Mouse (Mus musculus) granulocyte monocyte progenitor cell, adult 5-6 weeks (primary cell): ENCODE measurements at regions not wholly inside any gene's neighbourhood (a gene's known extent, or its start where the extent isn't known, plus 50 kb on each side); places are given as distances from the start of the nearest gene placed in this dataset.

Experiments used
- ATAC-seq: replicated peaks from 2 replicates; pipeline ENCODE4 v1.8.0; 2016; ENCODE audit warnings: mild to moderate bottlenecking, moderate TSS enrichment, inconsistent platforms; ENCODE audit not compliant: poor library complexity, severe bottlenecking

GRCm38 (mm10) chr5:90164434-90164833 lies 59.4 kb downstream of the Cox18 start:
- ATAC-seq: no peak

DNA sequence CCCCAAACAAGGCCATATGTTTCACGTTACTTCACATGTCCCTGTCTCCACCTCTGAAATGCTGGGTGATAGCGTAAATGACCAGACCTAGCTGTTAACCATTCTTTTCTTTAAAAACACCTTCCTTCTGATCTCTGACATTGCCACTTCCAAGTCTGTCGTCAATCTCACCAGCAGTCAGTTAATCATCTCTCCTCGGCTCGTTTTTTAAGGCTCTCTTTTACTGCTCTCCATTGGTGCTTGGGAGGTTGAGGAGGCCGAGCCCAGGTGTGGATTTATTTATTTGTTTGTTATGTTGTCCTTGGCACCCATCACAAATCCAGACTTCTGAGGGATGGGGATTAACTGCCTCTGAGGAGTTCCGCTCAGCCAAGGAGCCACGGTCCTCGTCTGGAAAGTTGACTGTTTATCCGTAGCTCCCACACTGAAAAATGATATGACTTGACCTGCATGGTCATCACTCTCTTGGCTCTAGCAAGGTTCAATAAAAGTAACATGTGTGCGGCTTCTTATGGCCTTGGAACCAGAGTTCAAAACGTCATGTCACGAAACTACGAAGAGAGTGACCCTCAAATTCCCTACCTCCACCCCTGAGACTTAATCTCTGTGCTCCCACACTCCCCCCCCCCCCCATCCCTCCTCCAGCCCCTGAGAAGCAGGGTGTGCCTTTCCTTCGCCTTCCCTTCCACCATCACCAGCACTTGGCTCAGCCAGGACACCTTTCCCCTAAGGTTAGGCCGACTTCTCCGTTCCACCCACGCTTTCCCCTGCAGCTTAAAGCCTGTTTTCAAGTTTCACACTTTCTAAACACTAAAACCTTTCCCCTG lies 60.6 kb downstream of the Cox18 start:
- ATAC-seq: no peak

DNA sequence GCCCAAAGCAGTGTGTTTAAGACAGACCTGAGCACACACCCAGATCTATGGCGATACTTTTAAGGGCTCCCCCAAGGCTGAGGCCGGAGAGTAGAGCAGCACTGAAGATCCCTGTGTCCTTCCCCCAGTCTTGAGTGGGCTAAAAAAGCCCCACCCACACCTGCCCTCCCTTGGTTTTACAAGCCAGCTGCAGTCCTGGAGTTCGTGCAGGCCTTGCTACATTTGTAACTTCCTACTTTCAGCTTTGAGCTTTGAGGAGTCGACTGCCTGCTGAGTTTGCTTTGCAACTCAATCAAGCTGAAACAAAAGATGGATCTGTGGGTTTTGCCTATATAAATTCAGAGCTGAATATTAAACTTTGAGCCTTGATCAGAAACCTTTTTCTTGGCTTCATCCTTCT lies 63.5 kb downstream of the Cox18 start:
- ATAC-seq: no peak

GRCm38 (mm10) chr5:90156522-90156921 lies 67.3 kb downstream of the Cox18 start:
- ATAC-seq: no peak

- peak; percentile 33; the same call in 1 of the 2 replicates for ATAC-seq
These were observed 73.9 kb downstream of the Cox18 start for GRCm38 (mm10) chr5:90149611-90150532.

DNA sequence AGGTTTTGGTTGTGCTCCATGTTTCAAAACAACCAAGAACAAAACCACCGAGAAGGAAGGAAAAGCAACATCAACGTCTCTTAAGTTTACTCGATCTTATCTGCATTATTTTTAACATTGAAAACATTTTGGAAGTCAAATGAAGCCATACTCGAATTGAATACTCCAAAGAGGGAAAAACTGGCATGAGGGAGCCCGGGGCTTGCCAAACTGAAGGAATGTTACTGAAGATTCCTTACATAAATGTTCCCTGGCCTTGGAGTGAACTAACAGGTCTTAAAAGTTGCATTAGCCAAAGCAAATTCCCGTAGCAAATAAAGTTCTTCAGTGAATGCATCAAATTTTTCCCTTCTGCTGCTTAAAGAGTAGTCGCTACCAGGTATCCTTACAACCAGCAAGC lies 87.8 kb downstream of the Cox18 start:
- no peak for ATAC-seq

GRCm38 (mm10) chr5:90107036-90107435 lies 116.8 kb downstream of the Cox18 start:
- no peak for ATAC-seq

DNA sequence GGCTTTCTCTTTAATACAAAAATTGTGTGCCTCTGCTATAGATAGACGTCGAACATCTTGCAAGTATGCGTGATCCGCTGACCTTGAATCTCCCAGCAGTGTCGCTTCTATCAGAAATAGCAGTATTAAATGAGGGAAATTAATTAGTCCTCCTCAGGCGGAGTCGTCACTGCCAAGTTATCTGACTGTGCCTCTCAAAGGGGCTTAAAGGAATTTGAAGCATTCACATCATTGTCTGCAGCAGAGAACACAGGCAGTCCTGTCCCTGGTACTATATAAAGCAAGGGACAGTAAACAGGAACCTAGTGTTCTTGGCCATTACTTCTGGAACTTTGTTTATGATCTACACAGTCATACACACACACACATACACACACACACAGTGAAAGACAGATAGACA lies 119.1 kb downstream of the Cox18 start:
- ATAC-seq: no peak

DNA sequence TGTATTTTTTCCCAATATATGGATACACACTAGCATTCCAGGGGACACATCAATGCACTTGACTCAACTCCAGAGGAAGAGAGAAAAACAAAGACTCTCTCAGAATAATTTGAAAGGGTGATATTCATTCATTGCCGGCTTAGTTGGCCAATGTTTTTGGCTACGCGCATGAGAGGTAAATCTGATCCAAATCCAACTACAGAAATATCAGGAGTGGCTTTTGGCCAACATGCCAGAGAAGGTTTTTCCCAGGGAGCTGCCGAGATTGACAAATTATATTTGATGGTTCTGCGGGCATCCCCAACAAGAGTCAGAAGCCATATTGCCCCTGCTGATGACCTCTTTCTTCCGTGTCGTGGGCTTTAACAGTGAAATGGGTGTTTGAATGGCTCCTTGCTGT lies 135.3 kb downstream of the Cox18 start:
- no peak for ATAC-seq

DNA sequence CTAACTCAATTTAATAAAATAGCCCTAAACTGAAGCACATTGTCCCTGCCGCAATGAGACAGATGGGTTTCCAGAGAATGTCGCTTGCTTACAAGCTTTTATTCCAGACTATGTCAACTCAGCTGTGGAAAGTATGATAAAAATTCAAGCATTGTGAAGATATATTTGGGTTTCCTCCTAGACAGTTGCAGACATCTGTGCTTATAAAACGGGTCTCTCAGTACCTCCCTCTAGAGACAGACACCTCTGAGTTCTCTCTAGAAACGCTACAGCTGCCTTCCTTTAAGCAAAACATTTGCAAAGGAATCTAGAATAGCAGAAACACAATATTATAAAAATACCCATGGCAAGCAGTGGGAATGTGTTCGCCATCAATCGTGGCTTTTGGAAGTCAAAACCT lies 137.3 kb downstream of the Cox18 start:
- ATAC-seq: no peak

GRCm38 (mm10) chr5:90077025-90077536 lies 146.7 kb downstream of the Cox18 start:
- ATAC-seq: no peak

GRCm38 (mm10) chr5:90075629-90076349 lies 148.0 kb downstream of the Cox18 start:
- no peak for ATAC-seq

GRCm38 (mm10) chr5:90071806-90072205 lies 152.0 kb downstream of the Cox18 start:
- ATAC-seq: no peak

DNA sequence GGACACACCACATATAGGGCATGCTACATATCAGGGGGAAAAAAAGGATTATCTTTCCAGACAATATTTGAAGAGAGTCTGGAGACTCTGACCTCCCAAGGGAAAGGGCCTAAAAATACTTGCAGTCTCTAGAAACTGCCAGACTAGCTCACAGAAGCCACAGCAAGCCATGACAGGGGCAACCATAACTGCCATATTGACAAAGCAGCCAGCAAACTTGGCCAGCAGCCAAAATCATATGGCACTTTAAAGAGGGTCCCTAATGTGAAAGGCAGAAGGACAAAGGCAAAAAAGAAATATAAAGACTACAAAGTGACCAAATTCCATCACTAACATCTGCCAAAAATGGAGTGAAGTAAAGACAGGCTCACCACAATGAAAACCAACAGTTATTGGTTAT lies 155.2 kb downstream of the Cox18 start:
- ATAC-seq: no peak

GRCm38 (mm10) chr5:90067817-90068216 lies 156.0 kb downstream of the Cox18 start:
- ATAC-seq: no peak

GRCm38 (mm10) chr5:90065884-90066615 lies 157.8 kb downstream of the Cox18 start:
- no peak for ATAC-seq

GRCm38 (mm10) chr5:90055686-90056085 lies 168.1 kb downstream of the Cox18 start:
- ATAC-seq: peak; percentile 69

- no peak for ATAC-seq
These were observed 169.4 kb upstream of the Adamts3 start for GRCm38 (mm10) chr5:90052516-90052915.

DNA sequence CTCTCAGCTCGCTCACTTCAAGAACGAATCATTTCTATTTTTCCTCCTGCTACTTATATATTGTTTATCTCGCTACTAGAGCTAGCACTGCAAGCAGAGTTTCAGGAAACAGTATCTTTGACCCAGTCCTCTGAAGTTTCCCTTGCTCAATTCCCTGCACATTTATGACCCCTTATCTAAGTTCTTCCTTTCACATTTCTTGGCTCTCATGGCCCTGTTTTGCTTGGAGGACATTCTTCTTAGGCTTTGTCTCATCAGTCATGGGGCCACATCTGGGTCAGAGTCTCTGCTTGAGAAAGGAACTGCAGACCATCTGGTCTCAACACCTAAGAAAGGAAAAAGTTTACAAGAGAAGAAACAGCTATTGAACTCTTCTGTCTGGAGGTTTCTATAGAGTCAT lies 166.7 kb upstream of the Adamts3 start:
- ATAC-seq: no peak

GRCm38 (mm10) chr5:90042781-90043180 lies 159.6 kb upstream of the Adamts3 start:
- no peak for ATAC-seq
